Mouse (Mus musculus): ENCODE measurements at regions not wholly inside any gene's neighbourhood (a gene's known extent, or its start where the extent isn't known, plus 50 kb on each side); places are given as distances from the start of the nearest gene placed in this dataset.

GRCm38 (mm10) chr4:101350222-101350621 is 68.9 kb upstream of the Ak4 start:
- Histone ChIP-seq H3K4me2 (ENCODE audit: low read length) (no peak overlapping the region), H3K4me1 (ENCODE audit: control insufficient read depth, insufficient read depth, low read depth, low read length) (peaks cover 16% of the 10 kb centered on the region), H3K9me3 (ENCODE audit: control insufficient read depth, low read length) (no peaks in the 10 kb centered on the region), H3K4me3 (ENCODE audit: low read length) (no peak overlapping the region), H3K27ac (ENCODE audit: low read depth, low read length) (no peak overlapping the region), H3K36me3 (ENCODE audit: control insufficient read depth, insufficient read depth, low read length) (peaks cover 8% of the 10 kb centered on the region), H3K27me3 (replicated peaks; ENCODE audit: control insufficient read depth, insufficient read depth, low read length) (no peaks in the 10 kb centered on the region), H3K9ac (ENCODE audit: low read depth, low read length) (no peak overlapping the region)
- no peak for ATAC-seq
- 83% methylated on average over 3 of the region's 3 CpGs for WGBS

GRCm38 (mm10) chr4:101349413-101349812 is 69.7 kb upstream of the Ak4 start:
- ATAC-seq = 0 out of 2 replicates have a peak, but pooled peaks have one; percentile 43
- no peaks in the 10 kb centered on the region for H3K27me3 ChIP-seq (replicated peaks; ENCODE audit: control insufficient read depth, insufficient read depth, low read length)
- no peak overlapping the region for H3K27ac ChIP-seq (ENCODE audit: low read depth, low read length)
- H3K4me2 ChIP-seq (ENCODE audit: low read length) = no peak overlapping the region
- H3K4me1 ChIP-seq (ENCODE audit: control insufficient read depth, insufficient read depth, low read depth, low read length) = peaks cover 10% of the 10 kb centered on the region
- 22% methylated on average over 4 of the region's 4 CpGs for WGBS
- no peaks in the 10 kb centered on the region for H3K9me3 ChIP-seq (ENCODE audit: control insufficient read depth, low read length)
- no peak overlapping the region for H3K4me3 ChIP-seq (ENCODE audit: low read length)
- no peak overlapping the region for H3K9ac ChIP-seq (ENCODE audit: low read depth, low read length)
- H3K36me3 ChIP-seq (ENCODE audit: control insufficient read depth, insufficient read depth, low read length) = peaks cover 8% of the 10 kb centered on the region

- Histone ChIP-seq H3K27ac (ENCODE audit: low read depth, low read length) (no peak overlapping the region), H3K4me3 (ENCODE audit: low read length) (no peak overlapping the region), H3K9me3 (ENCODE audit: control insufficient read depth, low read length) (no peaks in the 10 kb centered on the region), H3K4me2 (ENCODE audit: low read length) (no peak overlapping the region), H3K4me1 (ENCODE audit: control insufficient read depth, insufficient read depth, low read depth, low read length) (no peaks in the 10 kb centered on the region), H3K36me3 (ENCODE audit: control insufficient read depth, insufficient read depth, low read length) (peaks cover 15% of the 10 kb centered on the region), H3K27me3 (replicated peaks; ENCODE audit: control insufficient read depth, insufficient read depth, low read length) (no peaks in the 10 kb centered on the region), H3K9ac (ENCODE audit: low read depth, low read length) (no peak overlapping the region)
- WGBS = 83% methylated on average over 6 of the region's 6 CpGs
- no peak for ATAC-seq
These were observed 71.8 kb upstream of the Ak4 start for GRCm38 (mm10) chr4:101347309-101347708.

GRCm38 (mm10) chr4:101342071-101342762 is 76.9 kb upstream of the Ak4 start:
- Histone ChIP-seq H3K4me2 (ENCODE audit: low read length) (no peak overlapping the region), H3K4me3 (ENCODE audit: low read length) (no peak overlapping the region), H3K27me3 (replicated peaks; ENCODE audit: control insufficient read depth, insufficient read depth, low read length) (no peaks in the 10 kb centered on the region), H3K9me3 (ENCODE audit: control insufficient read depth, low read length) (no peaks in the 10 kb centered on the region), H3K36me3 (ENCODE audit: control insufficient read depth, insufficient read depth, low read length) (peaks cover 15% of the 10 kb centered on the region), H3K4me1 (ENCODE audit: control insufficient read depth, insufficient read depth, low read depth, low read length) (no peaks in the 10 kb centered on the region), H3K27ac (ENCODE audit: low read depth, low read length) (no peak overlapping the region), H3K9ac (ENCODE audit: low read depth, low read length) (no peak overlapping the region)
- no peak for ATAC-seq
- WGBS = 94% methylated on average over 8 of the region's 8 CpGs

- H3K4me3 ChIP-seq (ENCODE audit: low read length) = no peak overlapping the region
- no peaks in the 10 kb centered on the region for H3K27me3 ChIP-seq (replicated peaks; ENCODE audit: control insufficient read depth, insufficient read depth, low read length)
- no peak overlapping the region for H3K4me2 ChIP-seq (ENCODE audit: low read length)
- no peaks in the 10 kb centered on the region for H3K9me3 ChIP-seq (ENCODE audit: control insufficient read depth, low read length)
- ATAC-seq = no peak
- H3K27ac ChIP-seq (ENCODE audit: low read depth, low read length) = no peak overlapping the region
- peaks cover 11% of the 10 kb centered on the region for H3K36me3 ChIP-seq (ENCODE audit: control insufficient read depth, insufficient read depth, low read length)
- H3K9ac ChIP-seq (ENCODE audit: low read depth, low read length) = no peak overlapping the region
- no peaks in the 10 kb centered on the region for H3K4me1 ChIP-seq (ENCODE audit: control insufficient read depth, insufficient read depth, low read depth, low read length)
These were observed 75.7 kb upstream of the Jak1 start for GRCm38 (mm10) chr4:101340741-101341140.

GRCm38 (mm10) chr4:101338211-101338610 is 73.1 kb upstream of the Jak1 start:
- no peaks in the 10 kb centered on the region for H3K9me3 ChIP-seq (ENCODE audit: control insufficient read depth, low read length)
- H3K27ac ChIP-seq (ENCODE audit: low read depth, low read length) = no peak overlapping the region
- no peaks in the 10 kb centered on the region for H3K4me1 ChIP-seq (ENCODE audit: control insufficient read depth, insufficient read depth, low read depth, low read length)
- H3K27me3 ChIP-seq (replicated peaks; ENCODE audit: control insufficient read depth, insufficient read depth, low read length) = no peaks in the 10 kb centered on the region
- H3K9ac ChIP-seq (ENCODE audit: low read depth, low read length) = no peak overlapping the region
- no peak overlapping the region for H3K4me3 ChIP-seq (ENCODE audit: low read length)
- ATAC-seq = no peak
- H3K36me3 ChIP-seq (ENCODE audit: control insufficient read depth, insufficient read depth, low read length) = no peaks in the 10 kb centered on the region
- no peak overlapping the region for H3K4me2 ChIP-seq (ENCODE audit: low read length)

GRCm38 (mm10) chr4:101336811-101337210 is 71.7 kb upstream of the Jak1 start:
- WGBS = 70% methylated on average over 4 of the region's 4 CpGs

GRCm38 (mm10) chr4:101336371-101336770 is 71.3 kb upstream of the Jak1 start:
- no peaks in the 10 kb centered on the region for H3K36me3 ChIP-seq (ENCODE audit: control insufficient read depth, insufficient read depth, low read length)
- H3K4me1 ChIP-seq (ENCODE audit: control insufficient read depth, insufficient read depth, low read depth, low read length) = no peaks in the 10 kb centered on the region
- no peak overlapping the region for H3K4me2 ChIP-seq (ENCODE audit: low read length)
- H3K27ac ChIP-seq (ENCODE audit: low read depth, low read length) = no peak overlapping the region
- no peak for ATAC-seq
- no peak overlapping the region for H3K9ac ChIP-seq (ENCODE audit: low read depth, low read length)
- H3K27me3 ChIP-seq (replicated peaks; ENCODE audit: control insufficient read depth, insufficient read depth, low read length) = no peaks in the 10 kb centered on the region
- H3K4me3 ChIP-seq (ENCODE audit: low read length) = no peak overlapping the region
- H3K9me3 ChIP-seq (ENCODE audit: control insufficient read depth, low read length) = no peaks in the 10 kb centered on the region

More at GRCm38 (mm10) chr4:101336811-101337210, 71.7 kb upstream of the Jak1 start:
- Histone ChIP-seq H3K36me3 (ENCODE audit: control insufficient read depth, insufficient read depth, low read length) (no peaks in the 10 kb centered on the region), H3K9ac (ENCODE audit: low read depth, low read length) (no peak overlapping the region), H3K4me3 (ENCODE audit: low read length) (no peak overlapping the region), H3K9me3 (ENCODE audit: control insufficient read depth, low read length) (no peaks in the 10 kb centered on the region), H3K4me1 (ENCODE audit: control insufficient read depth, insufficient read depth, low read depth, low read length) (no peaks in the 10 kb centered on the region), H3K27ac (ENCODE audit: low read depth, low read length) (no peak overlapping the region), H3K4me2 (ENCODE audit: low read length) (no peak overlapping the region), H3K27me3 (replicated peaks; ENCODE audit: control insufficient read depth, insufficient read depth, low read length) (no peaks in the 10 kb centered on the region)
- ATAC-seq = no peak

GRCm38 (mm10) chr4:101333868-101334267 is 68.8 kb upstream of the Jak1 start:
- Histone ChIP-seq H3K27me3 (replicated peaks; ENCODE audit: control insufficient read depth, insufficient read depth, low read length) (no peaks in the 10 kb centered on the region), H3K4me2 (ENCODE audit: low read length) (no peak overlapping the region), H3K9ac (ENCODE audit: low read depth, low read length) (no peak overlapping the region), H3K36me3 (ENCODE audit: control insufficient read depth, insufficient read depth, low read length) (no peaks in the 10 kb centered on the region), H3K9me3 (ENCODE audit: control insufficient read depth, low read length) (no peaks in the 10 kb centered on the region), H3K27ac (ENCODE audit: low read depth, low read length) (no peak overlapping the region), H3K4me1 (ENCODE audit: control insufficient read depth, insufficient read depth, low read depth, low read length) (no peaks in the 10 kb centered on the region), H3K4me3 (ENCODE audit: low read length) (no peak overlapping the region)
- ATAC-seq = no peak
- 95% methylated on average over 10 of the region's 10 CpGs for WGBS

GRCm38 (mm10) chr4:101333036-101333435 is 68.0 kb upstream of the Jak1 start:
- H3K27ac ChIP-seq (ENCODE audit: low read depth, low read length) = no peak overlapping the region
- no peaks in the 10 kb centered on the region for H3K36me3 ChIP-seq (ENCODE audit: control insufficient read depth, insufficient read depth, low read length)
- ATAC-seq = no peak
- no peaks in the 10 kb centered on the region for H3K4me1 ChIP-seq (ENCODE audit: control insufficient read depth, insufficient read depth, low read depth, low read length)
- H3K4me3 ChIP-seq (ENCODE audit: low read length) = no peak overlapping the region
- no peaks in the 10 kb centered on the region for H3K27me3 ChIP-seq (replicated peaks; ENCODE audit: control insufficient read depth, insufficient read depth, low read length)
- 75% methylated on average over 3 of the region's 3 CpGs for WGBS
- no peak overlapping the region for H3K9ac ChIP-seq (ENCODE audit: low read depth, low read length)
- H3K4me2 ChIP-seq (ENCODE audit: low read length) = no peak overlapping the region
- no peaks in the 10 kb centered on the region for H3K9me3 ChIP-seq (ENCODE audit: control insufficient read depth, low read length)
